Mouse (Mus musculus) megakaryocyte, adult 5-6 weeks (primary cell): ENCODE data around the gene Sds. TPM values are rescaled to one million over a fixed set of nuclear protein-coding genes. Genes with fewer than 3 reads are reported as not detected.

Experiments used
- ATAC-seq: 2 replicates; pipeline ENCODE4 v1.8.0; 2016; ENCODE audit warnings: mild to moderate bottlenecking, inconsistent platforms; ENCODE audit not compliant: poor library complexity, severe bottlenecking
- total RNA-seq, 2 experiments: library from RNA; stranded (forward) in 1 of 2; stranded (reverse) in 1 of 2; fragments of 153-499, 151-499 nt in 1 of 2; fragments of 221-1000, 200-1000 nt in 1 of 2; gene quantifications; 2 replicates each; pipeline versions ENCODE4 v1.2.3 to v1.2.4; 2015 to 2017

The Sds gene
- total RNA-seq (2015) (not detected in 2 replicates), total RNA-seq (2017) (not detected in 2 replicates)

GRCm38 (mm10) chr5:120476296-120476695 is at the start of gene Sds:
TSS of gene Sds (plus strand) at chr5:120476526.
- no peak for ATAC-seq

DNA sequence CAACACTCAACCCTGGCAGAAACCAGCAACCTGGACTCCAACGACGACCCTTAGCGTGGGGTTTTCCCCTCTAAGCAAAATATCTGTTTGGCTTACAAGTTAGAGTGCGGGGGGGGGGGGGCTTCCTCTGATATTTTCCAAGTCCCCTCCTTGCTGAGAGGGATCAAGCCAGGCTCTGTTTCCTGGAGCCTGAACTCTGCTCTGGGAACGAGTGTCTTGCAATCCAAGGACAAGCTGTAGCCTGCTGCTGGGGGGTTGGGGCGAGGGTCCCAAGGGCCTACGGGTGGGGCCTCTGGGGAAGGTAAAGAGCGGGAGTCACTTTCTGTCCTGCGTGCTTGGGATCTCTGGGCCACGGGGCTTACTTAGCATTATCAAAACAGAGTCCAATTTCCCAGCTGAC is 49.8 kb upstream of the Sds start:
- no peak for ATAC-seq

- ATAC-seq: no peak
Measured at GRCm38 (mm10) chr5:120427451-120427938, 48.8 kb upstream of the Sds start.

DNA sequence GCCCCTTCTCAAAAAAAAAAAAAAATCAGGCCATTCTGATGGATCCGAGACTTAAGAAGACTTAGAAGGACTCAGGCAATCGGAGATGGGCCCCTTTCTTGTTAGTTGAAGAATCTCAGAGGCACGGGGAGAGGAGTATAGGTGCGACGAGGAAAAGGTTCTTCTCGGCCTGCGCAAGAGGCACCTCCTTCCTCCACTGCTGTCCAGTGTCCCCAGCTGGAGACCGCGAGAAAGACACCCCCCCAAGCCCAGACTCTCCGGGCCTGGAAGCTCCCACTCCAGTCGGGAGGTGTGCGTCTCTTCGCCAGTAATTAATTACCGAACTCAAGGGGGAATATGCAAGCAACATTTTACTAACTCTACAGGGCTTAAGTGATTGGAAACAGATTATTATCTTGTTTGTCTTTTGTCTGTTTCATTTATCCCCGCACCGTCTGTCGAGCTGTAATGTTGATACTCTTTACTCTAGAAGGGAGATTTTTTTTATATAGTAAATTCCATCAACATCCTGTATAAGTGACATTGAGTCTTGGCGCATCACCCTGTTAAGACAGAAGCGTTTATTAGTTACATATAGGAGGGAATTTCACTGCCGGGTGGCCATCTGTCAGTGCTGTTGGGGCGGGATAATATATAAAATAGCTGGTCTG is 48.0 kb upstream of the Sds start:
- ATAC-seq: no peak

DNA sequence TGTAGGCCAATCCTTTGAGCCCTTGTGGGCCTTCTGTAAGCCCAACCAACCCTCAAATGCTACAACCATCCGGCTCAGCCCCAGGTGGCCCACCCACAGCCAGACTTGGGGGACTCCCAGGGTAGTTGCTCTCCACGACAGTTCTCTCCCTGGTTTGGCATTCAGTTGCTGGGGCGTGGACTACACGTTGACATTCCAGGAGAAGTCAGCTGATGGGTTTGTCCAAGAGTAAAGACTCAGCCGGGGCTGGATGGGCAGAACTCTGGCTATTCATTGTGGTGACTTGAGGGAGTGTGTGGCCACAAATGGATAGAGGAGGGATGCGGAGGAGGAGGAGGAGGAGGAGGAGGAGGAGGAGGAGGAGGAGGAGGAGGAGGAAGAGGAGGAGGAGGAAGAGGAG is 47.3 kb upstream of the Sds start:
- no peak for ATAC-seq

DNA sequence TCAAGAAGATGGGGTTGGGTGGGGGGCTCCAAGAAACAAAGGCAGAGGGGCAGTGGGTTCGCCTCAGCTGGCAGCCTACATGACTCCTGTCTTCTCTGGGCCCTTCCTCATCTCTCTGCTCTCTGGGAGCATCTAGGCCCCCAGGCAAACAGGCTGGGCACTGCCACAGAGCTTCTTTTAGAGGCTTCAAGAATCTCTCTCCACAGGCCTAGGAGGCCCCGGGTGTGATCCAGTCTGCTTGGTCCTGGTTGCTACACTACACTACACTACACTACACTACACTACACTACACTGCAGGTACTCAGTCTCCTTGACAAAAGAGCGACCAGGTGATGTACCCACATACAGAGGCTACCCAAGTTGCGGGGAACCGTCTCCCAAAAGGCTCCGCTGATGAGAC is 46.6 kb upstream of the Sds start:
- no peak for ATAC-seq

- no peak for ATAC-seq
Measured at GRCm38 (mm10) chr5:120431001-120431583, 45.2 kb upstream of the Sds start.

DNA sequence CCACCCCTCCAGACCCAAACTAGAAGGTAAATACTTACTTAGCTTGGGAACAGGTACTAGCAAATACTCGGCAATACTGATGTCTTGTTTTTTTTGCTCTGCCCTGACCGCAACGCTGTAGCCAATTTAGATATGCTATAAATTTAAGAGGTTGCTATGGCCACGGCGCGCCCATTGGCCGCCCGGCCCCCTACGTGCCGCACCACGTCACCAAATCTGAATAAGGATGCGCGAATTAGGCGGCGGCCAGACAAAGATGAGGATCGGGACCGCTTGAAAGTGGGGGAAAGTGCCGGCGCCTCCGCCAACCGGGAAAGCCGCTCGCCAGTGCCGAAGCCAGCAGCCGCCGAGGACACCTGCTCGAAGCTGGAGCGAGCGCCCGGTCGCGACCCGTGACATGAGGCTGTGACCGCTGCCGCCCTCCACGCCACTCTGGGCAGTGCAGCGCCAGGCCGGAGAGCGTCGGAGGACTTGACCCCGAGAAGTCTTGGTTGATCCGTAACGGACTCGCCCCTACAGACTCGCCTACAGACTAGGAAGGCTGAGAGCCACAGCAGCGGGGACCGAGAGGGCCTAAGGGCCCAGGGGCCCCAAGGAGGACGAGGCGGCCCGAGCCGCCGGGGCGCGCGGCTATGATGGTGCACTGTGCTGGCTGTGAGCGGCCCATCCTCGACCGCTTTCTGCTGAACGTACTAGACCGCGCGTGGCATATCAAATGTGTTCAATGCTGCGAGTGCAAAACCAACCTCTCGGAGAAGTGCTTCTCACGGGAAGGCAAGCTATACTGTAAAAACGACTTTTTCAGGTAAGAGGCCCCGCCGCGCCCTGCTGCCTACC is 44.5 kb upstream of the Sds start, which contains the start of gene Lhx5:
Gene Lhx5 (plus strand): TSS at position 51 of the 837 bp plus-strand sequence.
- ATAC-seq: no peak

DNA sequence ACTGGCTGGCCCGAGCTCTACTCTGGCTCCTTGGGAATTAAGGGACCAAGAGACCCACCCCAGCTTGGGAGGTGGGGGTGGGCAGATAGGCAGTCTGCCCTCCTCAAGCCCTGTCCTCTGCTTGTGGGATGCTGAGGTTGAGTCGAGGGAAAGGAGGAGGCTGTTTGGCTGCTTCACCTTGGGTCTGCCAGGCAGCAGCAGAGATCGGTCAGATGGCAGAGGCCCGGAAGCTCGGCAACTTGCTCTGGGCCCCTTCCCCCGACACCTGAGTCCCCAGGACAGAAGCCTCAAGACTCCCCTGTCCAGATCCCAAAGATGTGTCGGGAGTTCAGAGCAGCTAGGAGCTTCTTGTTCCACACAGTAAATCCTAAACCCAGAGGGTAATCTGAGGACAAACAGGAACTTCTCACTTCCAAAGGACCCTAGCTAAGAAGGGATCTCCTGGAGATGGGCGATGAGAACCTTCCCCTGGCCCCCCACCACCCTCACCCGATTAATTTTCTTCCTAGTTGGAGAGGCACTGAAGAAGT is 43.8 kb upstream of the Sds start:
- no peak for ATAC-seq

- ATAC-seq: no peak
Measured at GRCm38 (mm10) chr5:120433135-120433760, 43.1 kb upstream of the Sds start.

- ATAC-seq: no peak
Measured at GRCm38 (mm10) chr5:120434231-120434735, 42.0 kb upstream of the Sds start.

- ATAC-seq: no peak
Measured at GRCm38 (mm10) chr5:120435006-120435681, 41.2 kb upstream of the Sds start.

- ATAC-seq: no peak
Measured at GRCm38 (mm10) chr5:120435731-120436501, 40.4 kb upstream of the Sds start.

DNA sequence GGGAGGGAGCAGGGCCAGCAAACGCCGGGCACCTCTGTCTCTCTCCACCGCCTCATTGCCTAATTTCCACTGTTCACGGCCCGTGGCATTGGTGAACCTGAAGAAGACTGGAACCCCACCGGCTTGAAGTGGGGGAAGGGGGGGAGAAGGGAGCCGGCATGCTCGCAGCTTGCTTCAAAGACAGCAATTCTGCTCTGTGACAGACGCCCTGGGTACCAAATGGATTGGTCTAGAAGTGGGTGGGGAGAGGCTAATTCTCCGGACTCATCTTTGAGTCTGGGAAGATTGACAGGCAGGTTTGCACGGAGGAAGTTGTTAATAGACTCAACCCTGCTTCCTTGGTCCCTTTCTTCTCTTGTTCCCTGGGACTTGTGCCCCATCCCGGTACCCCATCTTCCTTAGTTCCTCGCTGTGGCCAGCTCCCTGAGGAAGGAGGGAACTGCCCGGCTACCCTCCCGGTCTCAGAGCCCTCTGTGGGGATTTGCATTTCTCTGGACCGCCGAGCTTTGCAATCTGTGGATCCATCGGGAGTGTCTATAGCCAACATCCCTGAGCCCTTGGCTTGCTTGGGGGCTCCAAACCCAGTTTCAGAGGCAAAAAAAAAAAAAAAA is 39.3 kb upstream of the Sds start:
- no peak for ATAC-seq

DNA sequence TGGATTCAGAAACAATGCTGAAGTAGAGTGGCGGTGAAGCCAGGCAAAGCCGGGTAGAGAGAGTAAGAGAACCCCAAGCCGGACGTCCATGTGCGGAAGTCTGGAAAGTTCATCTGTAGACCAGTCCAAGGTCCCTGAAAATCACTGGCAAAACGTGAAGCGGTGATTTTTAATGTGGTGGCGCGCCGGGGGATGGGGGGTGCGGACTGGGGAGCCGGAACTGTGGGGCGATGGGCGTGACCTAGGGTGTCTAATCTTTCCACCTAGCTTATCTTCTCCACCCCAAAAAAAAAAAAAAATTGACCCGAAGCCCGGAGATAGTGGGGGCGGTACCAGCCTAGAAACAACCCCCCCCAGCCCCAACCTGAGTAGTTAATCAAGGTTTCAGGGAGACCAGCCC is 38.8 kb upstream of the Sds start:
- no peak for ATAC-seq

DNA sequence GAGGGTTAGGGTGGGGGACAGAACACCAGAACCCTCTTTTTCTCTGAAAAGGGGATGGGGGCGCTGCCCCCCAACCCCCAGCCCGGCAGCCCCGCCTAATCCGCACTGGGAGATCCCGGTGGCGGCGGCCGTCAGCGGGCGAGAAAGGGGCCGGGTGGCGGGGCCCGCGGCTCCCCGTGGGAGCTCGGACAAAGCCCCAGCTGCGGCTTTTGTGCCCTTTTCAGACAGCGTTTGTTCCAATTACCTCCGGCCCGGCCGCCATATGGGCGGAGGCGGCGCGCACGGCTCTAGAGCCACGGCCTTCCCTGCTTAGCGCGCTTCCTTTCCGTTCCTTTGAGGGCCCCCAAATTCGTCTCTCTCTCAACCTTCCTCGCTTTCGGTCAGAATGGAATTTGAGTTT is 38.3 kb upstream of the Sds start:
- ATAC-seq: no peak

DNA sequence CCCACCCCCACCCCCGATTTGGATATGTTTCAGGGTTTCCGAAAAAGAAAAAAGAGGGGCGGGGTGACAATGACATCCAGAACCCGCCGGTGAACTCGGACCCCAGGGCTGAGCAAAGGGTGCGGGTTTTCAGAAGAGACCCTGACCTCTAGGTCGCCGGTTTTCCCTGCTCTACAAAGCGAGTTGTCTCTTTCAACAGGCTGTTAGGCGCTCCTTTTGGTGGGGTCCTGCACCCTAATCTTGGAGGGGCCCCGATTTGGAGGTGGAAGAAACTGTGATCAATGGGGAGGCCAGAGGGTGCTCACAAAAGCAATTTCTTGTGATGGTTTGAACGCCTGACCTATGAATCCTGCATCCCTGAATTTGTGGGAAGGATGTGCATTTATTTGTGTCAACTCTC is 37.9 kb upstream of the Sds start:
- no peak for ATAC-seq

GRCm38 (mm10) chr5:120438991-120439710 is 37.2 kb upstream of the Sds start:
- ATAC-seq: no peak
